Mouse (Mus musculus): ENCODE data around the gene Syngap1.
"Not testable (repeated sequence)": the region's sequence is repeated elsewhere in the genome, so short reads cannot be mapped to it uniquely, and the experiment has no call there.

The Syngap1 gene

GRCm38 (mm10) chr17:26941031-26941789, at the start of gene Syngap1:
Gene Syngap1, plus strand, starts transcription at chr17:26941253.
- in situ Hi-C loops (cut with MboI; ENCODE audit: low pct_unique_long_range_greater_than_20kb in 1 of 2, low sequenced_read_pairs in 2 of 2, unreplicated experiment in 1 of 2), result no loop called here

GRCm38 (mm10) chr17:26892635-26893375, 48.2 kb upstream of the Syngap1 start:
- in situ Hi-C loops (cut with MboI; ENCODE audit: low pct_unique_long_range_greater_than_20kb in 1 of 2, low sequenced_read_pairs in 2 of 2, unreplicated experiment in 1 of 2), result loop anchor here in 1 of 2 experiments (25.0 kb wide), 2 partner anchors 181 to 431 kb away; partner anchors contain the start of gene Crebrf

- in situ Hi-C loops (cut with MboI; ENCODE audit: low pct_unique_long_range_greater_than_20kb in 1 of 2, low sequenced_read_pairs in 2 of 2, unreplicated experiment in 1 of 2), result loop anchor here in 1 of 2 experiments (25.0 kb wide), 2 partner anchors 181 to 431 kb away; partner anchors contain the start of gene Crebrf
These were observed 47.6 kb upstream of the Syngap1 start for GRCm38 (mm10) chr17:26893492-26893891.

- in situ Hi-C loops (cut with MboI; ENCODE audit: low pct_unique_long_range_greater_than_20kb in 1 of 2, low sequenced_read_pairs in 2 of 2, unreplicated experiment in 1 of 2), result loop anchor here in 1 of 2 experiments (25.0 kb wide), 2 partner anchors 182 to 432 kb away; partner anchors contain the start of gene Crebrf
These were observed 46.7 kb upstream of the Syngap1 start for GRCm38 (mm10) chr17:26894342-26894741.

GRCm38 (mm10) chr17:26895578-26895977, 45.5 kb upstream of the Syngap1 start:
- in situ Hi-C loops (cut with MboI; ENCODE audit: low pct_unique_long_range_greater_than_20kb in 1 of 2, low sequenced_read_pairs in 2 of 2, unreplicated experiment in 1 of 2), result loop anchor here in 1 of 2 experiments (25.0 kb wide), 2 partner anchors 183 to 433 kb away; partner anchors contain the start of gene Crebrf

- in situ Hi-C loops (cut with MboI; ENCODE audit: low pct_unique_long_range_greater_than_20kb in 1 of 2, low sequenced_read_pairs in 2 of 2, unreplicated experiment in 1 of 2), result no loop called here
These were observed 40.1 kb upstream of the Syngap1 start for GRCm38 (mm10) chr17:26900916-26901315.

- in situ Hi-C loops (cut with MboI; ENCODE audit: low pct_unique_long_range_greater_than_20kb in 1 of 2, low sequenced_read_pairs in 2 of 2, unreplicated experiment in 1 of 2), result no loop called here
These were observed 36.7 kb upstream of the Syngap1 start for GRCm38 (mm10) chr17:26904320-26904719.

GRCm38 (mm10) chr17:26907506-26907905, 33.5 kb upstream of the Syngap1 start:
- in situ Hi-C loops (cut with MboI; ENCODE audit: low pct_unique_long_range_greater_than_20kb in 1 of 2, low sequenced_read_pairs in 2 of 2, unreplicated experiment in 1 of 2), result not testable (repeated sequence)

GRCm38 (mm10) chr17:26915248-26915647, 25.8 kb upstream of the Syngap1 start:
- in situ Hi-C loops (cut with MboI; ENCODE audit: low pct_unique_long_range_greater_than_20kb in 1 of 2, low sequenced_read_pairs in 2 of 2, unreplicated experiment in 1 of 2), result no loop called here

GRCm38 (mm10) chr17:26916711-26917482, 24.2 kb upstream of the Syngap1 start, which contains the start of gene Kifc5b:
Gene Kifc5b, plus strand, starts transcription at chr17:26917091.
- in situ Hi-C loops (cut with MboI; ENCODE audit: low pct_unique_long_range_greater_than_20kb in 1 of 2, low sequenced_read_pairs in 2 of 2, unreplicated experiment in 1 of 2), result no loop called here

- in situ Hi-C loops (cut with MboI; ENCODE audit: low pct_unique_long_range_greater_than_20kb in 1 of 2, low sequenced_read_pairs in 2 of 2, unreplicated experiment in 1 of 2), result not testable (repeated sequence)
These were observed 23.5 kb upstream of the Syngap1 start for GRCm38 (mm10) chr17:26917560-26917959.

GRCm38 (mm10) chr17:26918343-26918742, 22.7 kb upstream of the Syngap1 start:
- in situ Hi-C loops (cut with MboI; ENCODE audit: low pct_unique_long_range_greater_than_20kb in 1 of 2, low sequenced_read_pairs in 2 of 2, unreplicated experiment in 1 of 2), result no loop called here

- in situ Hi-C loops (cut with MboI; ENCODE audit: low pct_unique_long_range_greater_than_20kb in 1 of 2, low sequenced_read_pairs in 2 of 2, unreplicated experiment in 1 of 2), result not testable (repeated sequence)
These were observed 21.5 kb upstream of the Syngap1 start for GRCm38 (mm10) chr17:26919516-26919915.

GRCm38 (mm10) chr17:26922368-26922767, 18.7 kb upstream of the Syngap1 start:
- in situ Hi-C loops (cut with MboI; ENCODE audit: low pct_unique_long_range_greater_than_20kb in 1 of 2, low sequenced_read_pairs in 2 of 2, unreplicated experiment in 1 of 2), result not testable (repeated sequence)

- in situ Hi-C loops (cut with MboI; ENCODE audit: low pct_unique_long_range_greater_than_20kb in 1 of 2, low sequenced_read_pairs in 2 of 2, unreplicated experiment in 1 of 2), result not testable (repeated sequence)
These were observed 15.6 kb upstream of the Syngap1 start for GRCm38 (mm10) chr17:26925414-26925813.

GRCm38 (mm10) chr17:26931795-26932194, 9.3 kb upstream of the Syngap1 start:
- in situ Hi-C loops (cut with MboI; ENCODE audit: low pct_unique_long_range_greater_than_20kb in 1 of 2, low sequenced_read_pairs in 2 of 2, unreplicated experiment in 1 of 2), result not testable (repeated sequence)

- in situ Hi-C loops (cut with MboI; ENCODE audit: low pct_unique_long_range_greater_than_20kb in 1 of 2, low sequenced_read_pairs in 2 of 2, unreplicated experiment in 1 of 2), result no loop called here
These were observed 8.1 kb upstream of the Syngap1 start, which contains the start of gene Phf1 for GRCm38 (mm10) chr17:26932839-26933398. Gene Phf1, plus strand, starts transcription at chr17:26933052.

GRCm38 (mm10) chr17:26933419-26933818, 7.6 kb upstream of the Syngap1 start:
- in situ Hi-C loops (cut with MboI; ENCODE audit: low pct_unique_long_range_greater_than_20kb in 1 of 2, low sequenced_read_pairs in 2 of 2, unreplicated experiment in 1 of 2), result no loop called here
